Mouse (Mus musculus) heart, adult 11 months (tissue): ENCODE results near the gene Ndufs4.
"Not testable (repeated sequence)": the region's sequence is repeated elsewhere in the genome, so short reads cannot be mapped to it uniquely, and the experiment has no call there.

Source experiments
- DNase-seq: peaks from one replicate; pipeline ENCODE4 v3.0.0; 2022

The Ndufs4 gene

DNA sequence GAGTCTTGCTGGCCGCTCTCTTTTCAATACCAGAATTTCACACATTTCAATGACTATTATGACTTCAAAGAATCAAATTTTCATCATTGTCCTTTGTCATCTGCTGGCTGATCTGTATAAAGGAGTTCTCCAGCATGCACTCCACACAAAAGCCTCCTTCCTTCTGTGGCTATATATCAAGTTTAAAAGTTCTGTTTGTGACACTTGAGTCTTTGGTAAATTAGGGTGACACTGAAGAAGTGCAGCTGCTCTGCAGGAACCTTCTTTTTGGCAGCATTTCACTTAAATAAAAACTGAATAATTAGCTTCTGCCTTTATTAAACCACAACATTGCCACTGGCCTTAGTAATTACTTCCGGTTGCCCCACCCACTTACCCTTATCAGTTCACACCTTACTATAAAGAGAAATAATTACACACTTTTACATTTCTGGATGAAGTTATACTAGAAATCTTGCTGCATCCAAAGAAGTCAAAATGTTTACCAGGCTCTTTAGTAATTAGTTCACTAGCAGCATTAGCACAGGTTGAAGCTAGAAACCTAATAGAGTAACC lies 68.1 kb downstream of the Ndufs4 start:
- no peak for DNase-seq

DNA sequence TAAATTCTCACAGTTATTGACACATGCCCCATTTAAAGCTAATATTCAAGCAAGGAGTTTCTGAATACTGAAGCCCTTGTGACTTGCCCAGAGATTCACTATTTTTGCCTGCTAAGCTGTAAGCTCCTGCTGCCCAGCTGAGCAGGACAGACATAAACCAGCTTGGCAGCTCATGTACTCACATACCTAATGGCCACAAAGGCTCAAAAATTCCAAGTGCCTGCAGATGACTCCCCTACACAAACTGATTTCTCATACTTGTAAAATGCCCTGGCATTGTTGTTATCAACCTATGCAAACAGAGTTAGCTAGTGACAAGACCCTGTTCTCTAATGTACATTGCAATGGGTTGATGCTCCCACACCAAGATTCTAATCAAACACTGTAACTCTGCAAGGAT lies 68.9 kb downstream of the Ndufs4 start:
- DNase-seq, result no peak

DNA sequence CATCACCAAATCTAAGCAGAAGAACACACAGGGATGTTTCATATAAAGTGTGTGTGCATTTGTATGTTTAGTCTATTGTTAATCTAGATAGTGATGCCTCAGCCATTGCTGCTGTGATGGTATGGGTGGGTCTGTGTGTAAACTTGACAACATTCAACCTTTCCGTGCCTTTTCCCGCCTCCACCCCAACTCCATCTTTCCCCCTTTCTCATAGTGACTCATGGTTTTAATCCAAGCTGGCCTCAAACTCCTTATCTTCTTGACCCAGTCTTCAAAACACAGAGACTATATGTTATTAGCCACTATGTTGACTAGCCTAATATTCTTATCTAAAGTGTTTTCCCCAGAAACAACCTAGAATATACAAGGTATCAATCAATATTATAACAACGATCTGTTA lies 72.7 kb downstream of the Ndufs4 start:
- no peak for DNase-seq

DNA sequence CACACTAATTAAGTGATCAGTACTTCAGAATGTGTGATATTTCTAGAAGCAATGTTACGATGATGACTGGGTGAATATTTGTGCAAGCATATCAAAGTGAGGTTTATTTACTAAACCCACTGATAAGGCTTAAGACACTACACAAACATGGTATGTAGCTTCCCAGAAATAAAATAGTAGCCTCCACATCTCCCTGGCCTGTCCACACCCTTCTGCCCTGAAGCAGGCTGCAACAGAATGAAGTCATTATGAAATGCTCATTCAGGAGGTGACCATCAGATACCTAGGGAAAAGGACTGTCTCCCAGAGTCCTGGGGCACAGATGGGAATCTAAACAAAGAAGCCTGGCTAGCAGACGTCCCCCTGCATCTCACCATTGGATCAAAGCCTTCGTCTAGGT lies 73.1 kb downstream of the Ndufs4 start:
- DNase-seq, result no peak

DNA sequence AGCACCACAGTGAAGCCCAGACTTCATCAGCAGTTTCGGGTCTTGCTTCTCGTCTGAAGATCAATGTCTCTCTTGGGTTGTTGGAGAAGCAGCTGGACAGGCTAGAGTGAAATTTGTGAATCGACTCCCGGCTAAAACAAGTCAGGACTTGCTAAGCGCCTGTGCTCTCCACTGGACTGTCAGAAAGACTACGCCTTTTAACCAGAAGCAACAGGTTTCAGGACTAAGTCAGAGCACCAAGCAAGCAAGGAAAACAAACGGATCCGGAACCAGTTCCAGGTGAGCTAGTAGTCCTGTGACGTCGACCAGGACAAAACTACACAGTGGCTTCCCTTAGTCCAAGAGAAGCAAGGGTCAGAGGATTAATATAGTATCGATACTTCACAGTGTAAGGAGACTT lies 77.5 kb downstream of the Ndufs4 start:
- DNase-seq, result no peak

DNA sequence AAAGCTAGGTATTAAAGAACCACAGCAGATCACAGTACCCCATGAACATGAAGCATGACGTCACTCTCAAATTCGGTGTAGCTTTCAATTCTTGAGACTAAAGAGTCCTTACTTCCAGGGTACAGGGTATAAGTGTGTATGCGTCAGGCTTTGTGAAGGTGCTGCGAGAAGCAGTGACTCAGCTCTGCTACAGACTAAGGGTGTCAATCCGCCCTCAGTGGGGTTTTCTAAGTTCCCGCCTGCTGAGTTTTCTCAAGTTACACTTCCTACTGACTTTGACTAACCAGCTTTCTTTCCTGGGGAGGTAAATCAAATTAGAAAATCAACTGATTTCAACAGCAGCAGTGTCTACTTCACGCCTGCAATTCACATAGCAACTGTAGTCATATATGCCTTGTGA lies 83.4 kb downstream of the Ndufs4 start:
- no peak for DNase-seq

DNA sequence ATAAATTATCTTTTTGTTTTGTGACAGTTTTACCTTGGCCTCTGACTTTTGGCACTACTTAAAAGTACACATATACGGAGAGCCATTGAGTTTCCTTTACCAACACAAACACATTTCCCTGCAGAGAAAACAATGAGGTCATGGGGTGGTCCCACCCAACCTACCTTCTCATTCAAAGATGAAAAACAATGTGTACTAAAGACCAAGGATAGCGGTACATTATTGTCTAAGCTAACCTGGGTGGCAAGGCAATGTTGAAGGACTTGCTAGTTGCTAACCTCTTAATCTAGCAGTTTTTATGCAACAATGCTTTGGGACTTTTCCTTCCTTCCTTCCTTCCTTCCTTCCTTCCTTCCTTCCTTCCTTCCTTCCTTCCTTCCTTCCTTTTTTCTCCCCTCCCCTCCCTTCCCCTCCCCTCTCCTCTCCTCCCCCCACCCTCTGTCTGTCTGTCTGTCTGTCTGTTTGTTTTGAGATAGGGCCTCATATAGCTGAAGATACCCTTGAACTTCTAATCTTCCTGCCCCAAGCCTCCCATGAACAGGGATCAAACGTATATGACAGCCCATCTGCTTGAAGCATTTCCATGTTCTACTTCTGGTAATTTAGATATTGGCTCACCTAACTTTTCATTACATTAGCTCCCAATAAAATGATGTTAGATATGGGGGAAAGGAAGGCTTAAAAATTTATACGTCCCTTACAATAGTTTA lies 84.4 kb downstream of the Ndufs4 start:
- no peak for DNase-seq

DNA sequence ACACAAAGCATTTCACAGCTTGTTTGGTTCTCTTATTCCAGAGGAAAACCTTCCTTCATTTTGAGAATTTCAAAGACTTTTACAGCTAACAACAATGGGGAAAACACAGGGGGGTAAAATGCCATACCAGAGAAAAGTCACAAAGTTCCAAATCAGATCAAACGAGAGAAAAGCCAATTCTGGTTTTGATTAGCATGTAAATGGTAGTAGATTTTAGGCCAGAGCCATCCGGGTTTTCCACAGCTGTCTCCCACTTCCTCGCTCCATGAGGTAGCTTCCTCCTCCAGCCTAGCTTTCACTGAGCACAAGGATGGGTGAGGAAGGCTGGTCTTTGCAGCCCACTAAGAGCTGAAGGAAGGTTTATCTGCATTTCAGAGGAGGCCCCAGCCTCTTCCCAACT lies 90.3 kb downstream of the Ndufs4 start:
- DNase-seq, result no peak

DNA sequence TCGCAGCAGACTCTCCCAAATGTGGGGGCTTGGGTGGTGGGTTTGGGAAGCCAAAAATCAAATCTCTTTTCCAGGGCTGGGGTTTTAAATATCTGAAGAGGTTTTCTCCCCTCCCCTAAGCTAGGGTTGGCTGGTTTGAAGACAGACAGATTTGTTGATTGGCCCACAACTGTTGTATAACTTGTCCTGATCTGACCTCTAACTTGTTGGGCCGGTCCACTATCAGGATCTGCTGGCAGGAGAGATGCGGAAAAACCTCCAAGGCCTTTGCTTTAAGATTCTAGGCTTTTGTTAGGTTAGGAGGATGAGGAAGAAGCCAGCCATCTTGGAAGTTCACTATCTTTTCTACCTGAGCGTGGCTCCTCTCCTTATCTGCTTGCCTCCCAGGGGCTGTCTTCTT lies 91.5 kb downstream of the Ndufs4 start:
- no peak for DNase-seq

DNA sequence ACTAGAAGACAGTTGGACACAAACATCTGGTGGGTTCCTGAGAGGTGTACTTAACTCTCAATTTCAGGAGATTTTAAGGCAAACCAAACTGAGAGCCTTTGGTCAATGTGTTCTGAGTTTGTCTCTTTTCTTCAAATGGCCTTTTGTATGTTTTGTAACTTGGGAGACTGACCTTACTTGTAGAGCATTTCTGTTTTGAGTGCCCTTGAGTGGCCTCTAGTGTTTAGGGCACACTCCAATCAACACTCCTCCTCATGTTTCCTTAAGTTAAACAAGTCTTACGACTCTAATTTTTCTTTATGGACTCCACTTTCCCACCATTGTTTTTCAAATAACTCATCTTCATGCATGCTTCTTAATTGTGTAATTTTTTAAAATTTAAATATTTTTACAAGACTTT lies 98.6 kb downstream of the Ndufs4 start:
- no peak for DNase-seq

DNA sequence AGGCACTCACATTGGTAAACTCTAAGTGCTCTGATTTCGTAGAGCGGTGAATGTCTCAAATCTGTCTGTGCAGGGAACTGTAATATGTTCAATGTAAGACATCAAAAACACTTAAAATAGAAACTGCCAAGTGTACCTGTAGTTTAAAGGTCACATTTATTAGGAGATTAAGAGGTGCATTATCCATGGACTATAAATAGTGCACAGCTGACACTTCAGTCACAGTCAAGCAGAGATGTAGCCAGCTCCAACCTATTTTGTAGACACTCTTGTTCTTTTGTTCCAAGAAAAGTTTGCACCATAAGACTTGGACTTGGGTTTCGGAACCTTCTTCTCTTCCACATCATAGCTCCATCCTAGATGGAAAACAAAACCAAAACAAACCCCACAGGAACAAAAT lies 99.5 kb downstream of the Ndufs4 start:
- no peak for DNase-seq

DNA sequence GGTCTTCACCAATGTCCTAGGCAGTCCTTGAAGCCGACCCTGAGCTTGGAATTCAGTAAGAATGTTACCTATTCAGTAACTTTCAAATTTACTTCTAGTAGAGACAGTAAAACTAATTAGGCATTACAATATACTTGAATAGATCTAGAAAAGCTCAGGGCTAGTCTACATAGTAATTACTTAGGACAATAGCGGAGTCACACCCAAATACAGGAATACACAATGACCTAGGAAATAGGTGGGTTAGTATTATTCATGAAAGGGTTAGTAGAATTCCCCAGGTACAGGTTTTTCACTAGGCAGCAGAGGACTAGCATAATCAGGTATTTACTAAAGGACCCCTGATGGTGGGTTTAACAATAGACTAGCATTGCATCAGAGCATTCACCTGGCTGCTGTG lies 109.4 kb downstream of the Ndufs4 start:
- not testable (repeated sequence) for DNase-seq

DNA sequence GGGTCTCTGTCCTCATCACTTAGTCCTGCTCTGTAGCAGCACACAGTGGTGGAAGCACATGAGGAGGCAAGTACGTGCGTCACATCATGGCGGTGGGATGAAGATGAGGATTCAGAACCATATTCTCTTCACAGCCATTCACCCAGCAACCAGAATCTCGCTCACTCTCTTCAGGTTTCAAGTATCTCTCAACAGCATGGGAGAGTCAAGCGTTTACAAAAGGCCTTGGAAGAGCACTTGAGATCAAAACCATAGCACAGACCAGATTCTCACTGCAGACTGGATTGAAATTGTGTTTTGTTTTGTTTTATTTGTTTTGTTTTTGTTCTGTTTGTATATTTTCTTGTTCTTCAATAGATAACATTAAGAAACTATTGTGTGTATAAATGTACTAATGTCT lies 110.8 kb downstream of the Ndufs4 start:
- no peak for DNase-seq

DNA sequence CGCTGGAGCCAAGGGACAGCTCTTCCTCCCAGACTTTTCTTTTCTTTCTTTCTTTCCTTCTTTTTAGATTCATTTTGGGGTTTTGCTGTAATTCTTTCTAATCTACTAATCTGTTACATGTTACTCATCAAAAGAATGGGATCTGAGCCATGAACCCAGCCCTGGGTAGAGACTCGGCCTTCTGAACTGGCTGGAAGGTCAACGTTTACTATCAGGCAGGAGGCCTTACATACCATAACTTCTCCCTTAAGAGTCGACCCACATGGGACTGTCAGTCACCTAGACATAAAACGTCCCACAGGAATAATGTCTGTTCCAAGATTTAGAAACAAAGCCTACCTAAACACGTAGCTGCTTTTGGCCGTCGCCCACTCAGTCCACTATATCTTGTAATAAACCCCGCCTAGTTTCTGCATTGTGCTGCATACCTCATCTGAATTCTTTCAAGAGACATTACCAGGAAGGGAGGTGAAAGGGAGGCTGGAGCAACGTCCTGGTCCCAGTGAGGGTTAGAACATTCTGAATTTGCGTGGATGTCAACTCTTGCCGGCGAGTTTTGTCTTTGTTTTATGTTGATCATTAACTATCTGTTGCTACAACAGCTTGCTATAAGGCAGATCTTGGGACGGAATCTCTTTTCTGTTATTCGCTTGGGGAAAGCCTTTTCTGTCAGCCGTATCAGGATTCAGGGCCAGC lies 116.5 kb downstream of the Ndufs4 start:
- peak; percentile 48 for DNase-seq

DNA sequence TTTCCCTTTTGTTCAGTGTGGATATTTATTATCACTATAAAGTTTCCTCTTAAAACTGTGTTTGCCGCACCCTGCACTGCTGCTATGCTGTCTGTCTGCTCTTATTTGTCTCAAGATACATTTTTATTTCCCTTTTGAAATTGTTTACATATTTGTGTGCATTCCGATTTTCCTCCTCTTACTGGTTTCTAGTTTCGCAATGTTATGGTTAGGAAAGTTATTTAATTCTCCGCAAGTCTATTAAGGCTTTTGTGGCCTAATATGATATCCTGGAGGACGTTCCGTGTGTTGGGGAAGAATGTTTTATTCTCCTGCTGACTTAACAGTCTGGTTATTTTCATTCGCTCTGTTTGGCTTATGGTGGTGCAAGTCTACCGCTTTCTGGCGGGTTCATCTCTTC lies 120.3 kb downstream of the Ndufs4 start:
- no peak for DNase-seq

DNA sequence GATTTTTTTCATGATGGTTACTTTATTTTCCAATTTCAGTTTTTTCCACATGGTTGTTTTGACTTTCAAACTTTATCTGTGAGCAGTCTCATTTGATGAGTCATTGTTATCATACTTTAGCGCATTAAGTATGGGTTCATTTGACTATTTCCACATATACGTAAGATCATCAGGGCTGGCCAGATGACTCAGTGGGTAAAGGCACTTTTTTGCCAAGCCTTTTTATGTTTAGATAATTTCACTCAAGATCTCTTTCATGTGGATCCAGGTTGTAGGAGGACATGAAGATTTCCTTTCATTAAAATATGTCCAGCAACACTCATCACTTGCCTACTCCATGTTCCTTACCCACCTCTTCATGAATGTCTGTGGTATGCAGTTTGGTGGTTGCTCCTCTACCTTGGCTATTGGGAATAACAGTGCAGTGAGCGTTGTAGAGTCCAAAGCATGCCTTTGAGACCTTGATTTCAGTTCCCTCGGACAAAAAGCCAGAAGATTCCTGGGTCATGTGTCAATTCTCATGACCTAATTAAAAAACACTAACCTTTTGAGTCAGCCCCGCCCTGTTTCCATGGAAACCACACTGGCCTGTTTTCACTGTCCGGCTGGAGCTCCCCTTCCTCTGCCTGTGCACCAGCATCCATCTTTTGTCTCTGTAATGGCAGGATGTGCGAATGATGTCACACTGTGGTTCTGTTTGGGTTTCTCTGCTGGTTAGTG lies 127.4 kb downstream of the Ndufs4 start:
- DNase-seq, result peak; percentile 16

DNA sequence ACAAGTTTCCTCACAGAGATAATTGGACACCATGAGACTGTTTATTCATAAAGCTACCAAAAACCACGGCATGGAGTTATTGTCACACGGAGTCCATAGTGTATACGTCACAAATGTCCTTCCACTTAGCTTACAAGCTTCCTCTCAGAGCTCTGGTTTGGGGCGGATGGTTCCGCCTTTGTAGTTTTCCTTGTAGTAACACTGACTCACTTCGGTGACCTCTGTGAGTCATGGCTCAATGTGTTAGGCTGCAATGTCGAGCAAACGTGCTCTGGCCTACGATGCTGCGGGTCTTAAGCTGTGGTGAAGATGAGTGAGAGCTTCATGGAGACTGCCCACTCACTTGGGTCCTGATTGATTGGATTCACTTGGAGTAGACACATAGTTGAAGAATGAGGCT lies 133.4 kb downstream of the Ndufs4 start:
- peak; percentile 65 for DNase-seq
